Mouse (Mus musculus) kidney, embryonic 16.5 days (tissue): ENCODE results near the gene Ppard. TPM values are rescaled to one million over a fixed set of nuclear protein-coding genes. Genes with fewer than 3 reads are reported as not detected.

Experiments used
- ATAC-seq: fragments of 200-750 bp; cut with Nextera tagmentation; 2 replicates; pipeline ENCODE4 v1.8.0; 2017; ENCODE audit warnings: moderate TSS enrichment; ENCODE audit not compliant: low FRiP score, low TSS enrichment
- H3K27ac ChIP-seq: fragments of 300-500 bp; sonication (generic); 2 replicates; pipeline ENCODE4 v1.5.1; 2014; ENCODE audit warnings: low read length
- H3K27me3 ChIP-seq: fragments of 300-500 bp; sonication (generic); 2 replicates; pipeline ENCODE4 v1.6.1; 2014; ENCODE audit warnings: low read length, control low read depth, mixed read lengths; ENCODE audit not compliant: insufficient read depth
- H3K36me3 ChIP-seq: fragments of 300-500 bp; sonication (generic); 2 replicates; pipeline ENCODE4 v1.6.1; 2014; ENCODE audit warnings: low read length, control low read depth, mixed read lengths; ENCODE audit not compliant: insufficient read depth
- H3K4me1 ChIP-seq: fragments of 300-500 bp; sonication (generic); 2 replicates; pipeline ENCODE4 v1.6.1; 2014; ENCODE audit warnings: low read length, control low read depth, mixed read lengths; ENCODE audit not compliant: insufficient read depth
- H3K4me2 ChIP-seq: fragments of 300-500 bp; sonication (generic); replicated peaks from 2 replicates; pipeline ENCODE4 v1.6.1; 2014; ENCODE audit warnings: low read depth, low read length
- H3K4me3 ChIP-seq: fragments of 300-500 bp; sonication (generic); 2 replicates; pipeline ENCODE4 v1.5.1; 2014; ENCODE audit warnings: mild to moderate bottlenecking, low read length
- H3K9ac ChIP-seq: fragments of 300-500 bp; sonication (generic); replicated peaks from 2 replicates; pipeline ENCODE4 v1.6.1; 2014; ENCODE audit warnings: low read length
- H3K9me3 ChIP-seq: fragments of 300-500 bp; sonication (generic); 2 replicates; pipeline ENCODE4 v1.6.1; 2016; ENCODE audit warnings: low read length, control low read depth
- WGBS: fragments of 180-500 bp; shearing (Covaris S2); extraction: QIAGEN DNeasy Blood & Tissue Kit; methylation state at CpG from one replicate; pipeline ENCODE4 v1.1.7; 2014; 5-methylcytosine and 5-hydroxymethylcytosine counted together
- polyA plus RNA-seq: library from polyadenylated mRNA; unstranded; fragments of >200 nt; fragmentation: Nextera tagmentation; extraction: Ambion mirVana; gene quantifications from 2 replicates; pipeline ENCODE4 v1.2.1, GENCODE M21; 2015

The Ppard gene
- polyA plus RNA-seq, 1 experiment from 2014 or later, result 2.2 TPM

DNA sequence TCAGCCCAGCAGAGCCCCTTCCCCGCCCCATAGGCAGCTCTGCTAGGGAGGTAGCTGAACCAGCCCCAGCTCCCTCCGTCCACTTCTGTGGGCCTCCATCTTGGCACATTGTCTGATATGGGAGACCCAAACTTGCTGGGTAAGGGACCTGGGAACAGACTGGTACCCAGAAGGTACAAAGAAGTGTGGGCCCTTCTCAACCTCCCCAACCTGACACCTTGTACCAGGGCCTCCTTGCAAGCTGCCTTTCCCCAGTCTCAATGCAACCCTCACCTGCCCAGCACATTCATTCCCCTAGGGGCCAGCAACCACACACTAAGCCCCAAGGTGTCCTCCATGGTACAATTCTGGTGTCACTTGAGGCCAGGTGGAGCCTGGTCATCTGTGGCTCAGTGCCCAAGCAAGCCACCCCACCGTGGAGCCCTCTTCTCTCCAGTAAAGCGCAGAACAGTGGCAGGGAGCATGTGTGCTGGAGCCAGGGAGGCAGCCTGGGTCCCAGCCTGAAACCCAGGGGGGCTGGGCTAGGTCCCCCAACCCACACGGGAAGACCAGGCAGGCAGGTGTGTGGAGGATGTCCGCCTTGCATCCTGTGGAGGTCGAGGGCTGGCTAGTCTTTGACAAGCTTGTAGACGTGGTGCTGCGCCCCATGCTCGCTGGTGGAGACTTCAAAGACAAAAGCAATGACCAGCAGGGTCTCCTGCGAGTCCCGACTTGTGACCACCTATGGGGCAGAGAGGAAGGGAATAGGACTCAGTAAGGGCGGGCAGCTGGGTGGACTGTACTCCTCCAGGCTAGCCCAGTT is 99.8 kb downstream of the Ppard start:
- no peak for ATAC-seq
- peaks cover 47% of the 10 kb centered on the region for H3K36me3 ChIP-seq
- no peak overlapping the region for H3K4me2 ChIP-seq
- H3K9ac ChIP-seq, result 0 out of 2 replicates have a peak overlapping the region, but pooled peaks have one; percentile 0
- H3K27ac ChIP-seq, result peak overlapping the region; percentile 11
- H3K4me1 ChIP-seq, result peaks cover 58% of the 10 kb centered on the region
- H3K27me3 ChIP-seq, result no peaks in the 10 kb centered on the region
- 36% methylated on average over 13 of the region's 13 CpGs for WGBS
- no peak overlapping the region for H3K4me3 ChIP-seq
- H3K9me3 ChIP-seq, result no peaks in the 10 kb centered on the region

- Histone ChIP-seq H3K4me3 (no peak overlapping the region), H3K4me1 (peaks cover 50% of the 10 kb centered on the region), H3K9ac (0 out of 2 replicates have a peak overlapping the region, but pooled peaks have one; percentile 0), H3K9me3 (no peaks in the 10 kb centered on the region), H3K36me3 (peaks cover 53% of the 10 kb centered on the region), H3K27me3 (no peaks in the 10 kb centered on the region), H3K27ac (peak overlapping the region; percentile 11; the same call in 1 of the 2 replicates), H3K4me2 (no peak overlapping the region)
- WGBS, result 33% methylated on average over 31 of the region's 31 CpGs
- ATAC-seq, result peak; percentile 20; the same call in 1 of the 2 replicates
These were observed 100.5 kb downstream of the Ppard start for GRCm38 (mm10) chr17:28332915-28333546.

- Histone ChIP-seq H3K4me3 (no peak overlapping the region), H3K4me2 (no peak overlapping the region), H3K9me3 (no peaks in the 10 kb centered on the region), H3K27me3 (no peaks in the 10 kb centered on the region), H3K36me3 (peaks cover 59% of the 10 kb centered on the region), H3K9ac (0 out of 2 replicates have a peak overlapping the region, but pooled peaks have one; percentile 16), H3K4me1 (peaks cover 40% of the 10 kb centered on the region), H3K27ac (no peak overlapping the region)
- no peak for ATAC-seq
- 61% methylated on average over 10 of the region's 10 CpGs for WGBS
These were observed 102.8 kb downstream of the Ppard start for GRCm38 (mm10) chr17:28335267-28335666.

DNA sequence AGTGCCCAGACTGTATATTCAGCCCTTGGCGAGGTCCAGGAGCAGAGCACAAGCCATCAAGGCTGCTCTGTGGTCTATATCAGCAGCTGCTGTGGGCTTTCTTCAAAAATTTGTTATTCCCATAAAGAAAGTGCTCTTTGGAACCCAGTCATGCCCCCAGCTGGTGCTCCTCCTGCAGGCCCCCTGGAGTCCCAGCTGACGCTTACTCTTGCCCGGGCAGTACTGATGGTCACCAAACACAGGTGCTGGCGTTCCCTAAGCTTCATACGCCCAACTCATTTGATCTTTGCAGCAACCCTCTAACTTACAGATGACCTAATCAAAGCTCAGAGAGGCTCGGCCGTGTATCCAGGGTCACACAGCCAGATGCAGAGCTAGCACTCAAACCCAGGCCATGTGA is 105.0 kb downstream of the Ppard start:
- peaks cover 42% of the 10 kb centered on the region for H3K4me1 ChIP-seq
- no peaks in the 10 kb centered on the region for H3K9me3 ChIP-seq
- H3K27me3 ChIP-seq, result no peaks in the 10 kb centered on the region
- no peak overlapping the region for H3K4me3 ChIP-seq
- no peak overlapping the region for H3K27ac ChIP-seq
- peaks cover 44% of the 10 kb centered on the region for H3K36me3 ChIP-seq
- no peak overlapping the region for H3K9ac ChIP-seq
- ATAC-seq, result no peak
- 90% methylated on average over 7 of the region's 7 CpGs for WGBS
- H3K4me2 ChIP-seq, result no peak overlapping the region

DNA sequence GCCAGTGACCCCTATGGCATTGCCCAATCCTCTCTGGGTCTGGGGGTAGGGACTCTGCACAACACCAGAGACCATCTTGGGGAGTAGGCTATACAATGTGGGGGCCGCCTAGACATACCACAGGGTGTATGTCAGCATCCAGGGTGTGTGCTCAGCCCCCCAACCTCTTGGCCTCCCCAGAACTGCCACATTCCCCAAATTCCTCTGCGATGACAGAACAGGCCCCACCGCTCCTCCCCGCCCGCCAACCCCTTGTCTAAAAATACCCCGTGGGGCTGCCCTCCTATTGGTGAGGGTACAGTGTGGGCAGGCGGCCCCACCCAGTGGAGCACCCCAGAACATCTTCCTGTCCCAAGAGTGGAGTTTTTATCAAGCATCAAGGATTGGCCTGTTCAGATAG is 108.1 kb downstream of the Ppard start:
- H3K27me3 ChIP-seq, result no peaks in the 10 kb centered on the region
- H3K9me3 ChIP-seq, result no peaks in the 10 kb centered on the region
- peak overlapping the region; percentile 20; the same call in 1 of the 2 replicates for H3K4me3 ChIP-seq
- ATAC-seq, result no peak
- H3K9ac ChIP-seq, result peak overlapping the region; percentile 52
- peaks cover 31% of the 10 kb centered on the region for H3K36me3 ChIP-seq
- peak overlapping the region; percentile 75 for H3K27ac ChIP-seq
- WGBS, result 70% methylated on average over 7 of the region's 7 CpGs
- peak overlapping the region; percentile 51 for H3K4me2 ChIP-seq
- peaks cover 50% of the 10 kb centered on the region for H3K4me1 ChIP-seq

DNA sequence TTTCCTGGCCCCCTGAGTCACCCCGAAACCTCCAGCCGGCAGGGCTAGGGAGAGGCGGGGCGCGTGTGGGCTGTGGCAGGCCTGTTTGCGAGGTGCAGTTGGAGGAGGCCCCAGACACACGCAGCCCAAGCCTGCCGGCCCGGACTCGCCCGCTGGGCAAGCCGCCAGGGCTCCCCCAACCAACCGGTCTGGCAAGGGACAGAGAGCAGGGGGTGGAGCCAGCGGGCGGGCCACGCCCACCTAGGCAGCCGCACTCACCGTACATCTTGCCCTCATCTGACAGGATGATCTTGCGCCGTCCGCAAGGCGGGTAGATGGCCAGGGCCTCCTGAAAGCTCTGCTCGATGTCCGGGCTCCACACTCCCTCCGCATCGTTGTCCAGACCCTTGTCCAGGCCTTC is 108.6 kb downstream of the Ppard start:
- Histone ChIP-seq H3K4me3 (peak overlapping the region; percentile 20), H3K36me3 (peaks cover 29% of the 10 kb centered on the region), H3K4me2 (peak overlapping the region; percentile 51), H3K27me3 (no peaks in the 10 kb centered on the region; the same call in 1 of the 2 replicates), H3K9me3 (no peaks in the 10 kb centered on the region), H3K9ac (peak overlapping the region; percentile 57), H3K27ac (peak overlapping the region; percentile 75), H3K4me1 (peaks cover 55% of the 10 kb centered on the region)
- ATAC-seq, result peak; percentile 64
- WGBS, result 9% methylated on average over 26 of the region's 26 CpGs

DNA sequence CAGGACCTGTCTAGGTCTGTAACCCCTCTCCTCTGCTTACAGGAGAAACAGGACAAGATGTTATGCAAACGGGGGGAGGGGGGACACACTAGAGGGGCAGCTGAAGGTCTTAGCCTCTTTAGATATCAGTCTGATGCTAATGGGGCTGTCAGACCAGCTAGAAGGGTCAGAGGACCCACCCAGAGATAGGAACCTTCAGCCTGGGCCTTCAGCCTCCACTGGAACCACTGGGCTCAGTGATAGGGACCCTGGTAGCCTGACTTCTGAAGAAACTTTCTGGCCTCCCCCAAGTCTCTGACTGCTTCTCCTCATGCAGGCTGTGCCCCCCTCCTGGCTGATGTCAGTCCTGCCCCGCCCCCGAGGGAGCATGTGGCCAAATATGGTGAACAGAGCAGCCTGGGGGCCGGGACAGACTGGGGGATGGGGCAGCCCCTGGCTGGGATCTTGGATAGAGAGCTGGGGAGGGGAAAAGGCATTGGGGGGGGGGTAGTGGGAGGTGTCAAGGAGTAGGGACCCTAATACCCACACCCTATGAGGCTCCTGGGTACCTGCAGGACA is 111.6 kb downstream of the Ppard start:
- no peaks in the 10 kb centered on the region; the same call in 1 of the 2 replicates for H3K27me3 ChIP-seq
- H3K36me3 ChIP-seq, result peaks cover 9% of the 10 kb centered on the region
- no peak overlapping the region for H3K4me3 ChIP-seq
- 0 out of 2 replicates have a peak overlapping the region, but pooled peaks have one; percentile 7 for H3K4me2 ChIP-seq
- peaks cover 85% of the 10 kb centered on the region for H3K4me1 ChIP-seq
- no peak overlapping the region; the same call in 1 of the 2 replicates for H3K9ac ChIP-seq
- no peak for ATAC-seq
- no peaks in the 10 kb centered on the region for H3K9me3 ChIP-seq
- WGBS, result 40% methylated on average over 4 of the region's 4 CpGs
- H3K27ac ChIP-seq, result peak overlapping the region; percentile 93; the same call in 1 of the 2 replicates

DNA sequence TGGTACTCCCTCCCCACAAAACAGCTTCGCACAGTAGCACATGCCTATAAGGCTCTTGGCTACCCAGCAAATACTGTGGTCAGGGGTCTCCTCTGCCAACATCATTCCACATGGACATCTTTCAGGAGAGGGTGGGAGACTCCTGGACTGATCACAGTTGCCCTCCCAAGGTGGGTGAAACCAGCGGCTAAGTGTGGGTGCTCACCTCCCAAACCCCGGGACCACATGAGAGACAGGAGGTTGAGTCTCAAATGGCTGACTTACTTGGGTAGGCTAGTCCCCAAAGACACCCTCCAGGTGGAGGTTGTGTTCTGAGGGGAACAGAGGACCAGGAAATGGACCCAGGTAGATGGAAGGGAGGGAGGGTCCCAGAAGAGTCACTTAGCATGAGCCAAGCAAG is 112.2 kb downstream of the Ppard start:
- H3K27ac ChIP-seq, result peak overlapping the region; percentile 93
- H3K4me2 ChIP-seq, result 0 out of 2 replicates have a peak overlapping the region, but pooled peaks have one; percentile 7
- H3K36me3 ChIP-seq, result peaks cover 4% of the 10 kb centered on the region
- peaks cover 90% of the 10 kb centered on the region for H3K4me1 ChIP-seq
- no peaks in the 10 kb centered on the region; the same call in 1 of the 2 replicates for H3K27me3 ChIP-seq
- H3K9me3 ChIP-seq, result no peaks in the 10 kb centered on the region
- ATAC-seq, result no peak
- 59% methylated on average over 3 of the region's 3 CpGs for WGBS
- H3K9ac ChIP-seq, result peak overlapping the region; percentile 57; the same call in 1 of the 2 replicates
- no peak overlapping the region for H3K4me3 ChIP-seq

DNA sequence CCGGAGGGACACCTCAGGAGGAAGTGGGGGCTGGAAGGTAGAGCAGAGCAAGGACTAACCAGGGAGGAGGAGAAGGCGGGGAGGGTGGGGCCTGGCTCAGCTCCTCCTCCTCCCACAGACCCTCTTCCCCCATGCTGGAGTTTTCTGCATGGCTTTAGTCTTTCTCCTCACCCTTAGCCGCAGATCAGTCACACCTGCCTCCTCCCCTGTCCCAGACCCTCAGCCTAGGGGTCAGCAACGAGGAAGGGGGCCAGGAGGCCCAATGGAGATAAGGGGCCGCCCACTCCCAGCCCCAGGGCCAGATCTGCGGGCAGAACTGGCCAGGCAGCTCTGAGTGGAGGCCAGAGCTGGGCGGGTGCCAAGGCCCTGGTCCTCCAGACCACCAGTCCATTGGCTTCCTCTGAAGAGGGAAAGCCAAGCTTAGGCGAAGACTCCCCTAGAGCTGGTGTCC is 112.8 kb downstream of the Ppard start:
- no peaks in the 10 kb centered on the region; the same call in 1 of the 2 replicates for H3K36me3 ChIP-seq
- 12% methylated on average over 7 of the region's 8 CpGs for WGBS
- peaks cover 90% of the 10 kb centered on the region for H3K4me1 ChIP-seq
- peak overlapping the region; percentile 24 for H3K4me3 ChIP-seq
- peak overlapping the region; percentile 93 for H3K27ac ChIP-seq
- H3K4me2 ChIP-seq, result peak overlapping the region; percentile 44
- H3K9me3 ChIP-seq, result no peaks in the 10 kb centered on the region
- no peaks in the 10 kb centered on the region; the same call in 1 of the 2 replicates for H3K27me3 ChIP-seq
- peak overlapping the region; percentile 57 for H3K9ac ChIP-seq
- ATAC-seq, result 0 out of 2 replicates have a peak, but pooled peaks have one; percentile 1
